Mouse (Mus musculus) erythroid progenitor cell, adult 5-6 weeks (primary cell): Measurements from ENCODE around the gene Dpagt1. TPM values are rescaled to one million over a fixed set of nuclear protein-coding genes. Genes with fewer than 3 reads are reported as not detected.
A peak's percentile ranks its signal among the peaks of the same experiment; 100 is the strongest.
"Not testable (repeated sequence)": the region's sequence is repeated elsewhere in the genome, so short reads cannot be mapped to it uniquely, and the experiment has no call there.

Experiments
- ATAC-seq: replicated peaks from 2 replicates; pipeline ENCODE4 v1.8.0; 2016; ENCODE audit warnings: moderate number of reproducible peaks, mild to moderate bottlenecking, moderate TSS enrichment, inconsistent platforms; ENCODE audit not compliant: poor library complexity, low FRiP score, severe bottlenecking
- total RNA-seq, 2 experiments: library from RNA; stranded (forward) in 1 of 2; stranded (reverse) in 1 of 2; fragments of 150-400 nt in 1 of 2; fragments of 186-747, 209-891 nt in 1 of 2; gene quantifications; 2 replicates each; pipeline versions ENCODE4 v1.2.3 to v1.2.4; 2015 to 2017; ENCODE audit warnings: low replicate concordance in 2 of 2

The Dpagt1 gene
- total RNA-seq, 2 experiments from 2014 or later: 5.4 to 7.8 TPM

DNA sequence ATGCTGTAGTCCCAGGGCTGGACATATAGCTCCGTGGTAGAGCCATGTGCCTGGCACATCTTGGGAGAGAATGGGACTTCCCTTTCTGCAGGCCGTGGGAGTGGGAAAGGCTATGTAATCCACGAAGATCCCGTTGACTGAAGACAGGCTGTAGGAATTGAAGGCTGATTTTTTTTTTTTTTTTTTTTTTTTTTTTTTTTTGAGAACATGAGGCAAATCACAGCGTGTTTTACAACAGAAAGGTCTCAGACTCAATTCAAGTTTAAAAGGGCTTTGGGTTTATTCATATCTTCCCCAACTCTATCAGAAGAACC, 10.2 kb downstream of the Dpagt1 start:
- peak; percentile 20 for ATAC-seq

DNA sequence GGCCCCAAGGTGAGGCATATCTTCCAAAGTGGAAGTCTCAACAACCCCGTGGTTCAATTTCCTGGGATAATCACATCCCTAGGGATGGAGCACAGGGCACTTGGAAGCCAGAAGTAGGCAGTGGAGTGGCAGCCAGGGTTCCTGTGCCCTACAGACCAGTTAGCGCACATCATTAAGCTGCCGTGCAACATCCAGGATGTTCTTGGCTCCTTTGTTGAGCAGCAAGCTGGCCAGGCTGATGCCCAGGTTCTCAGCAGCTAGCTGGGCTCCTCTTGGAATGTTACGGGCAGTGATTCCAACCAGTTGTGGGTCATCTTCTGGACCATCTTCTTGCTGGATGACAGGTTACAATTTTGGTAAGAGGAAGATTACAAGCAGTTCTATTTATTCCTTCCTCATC, 10.7 kb downstream of the Dpagt1 start:
- ATAC-seq: peak; percentile 6

DNA sequence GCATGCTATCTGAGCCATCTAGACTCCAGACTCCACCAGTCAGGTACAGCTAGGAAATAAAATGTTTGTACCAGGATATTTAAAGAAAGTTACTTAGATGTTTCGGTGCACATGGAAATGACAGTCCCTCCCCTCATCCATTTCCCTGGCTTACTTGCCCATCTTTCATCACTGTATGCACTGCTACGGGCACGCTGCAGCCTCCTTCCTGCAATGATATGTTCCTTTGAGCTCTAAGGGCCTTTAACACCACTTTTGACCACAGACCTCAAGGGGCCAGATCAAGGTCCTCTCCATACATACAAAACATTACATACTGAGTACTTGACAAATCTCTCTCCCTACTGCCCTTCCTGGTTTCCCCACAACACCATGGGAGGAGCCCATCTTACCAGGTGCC, 11.1 kb downstream of the Dpagt1 start:
- ATAC-seq: peak; percentile 6

DNA sequence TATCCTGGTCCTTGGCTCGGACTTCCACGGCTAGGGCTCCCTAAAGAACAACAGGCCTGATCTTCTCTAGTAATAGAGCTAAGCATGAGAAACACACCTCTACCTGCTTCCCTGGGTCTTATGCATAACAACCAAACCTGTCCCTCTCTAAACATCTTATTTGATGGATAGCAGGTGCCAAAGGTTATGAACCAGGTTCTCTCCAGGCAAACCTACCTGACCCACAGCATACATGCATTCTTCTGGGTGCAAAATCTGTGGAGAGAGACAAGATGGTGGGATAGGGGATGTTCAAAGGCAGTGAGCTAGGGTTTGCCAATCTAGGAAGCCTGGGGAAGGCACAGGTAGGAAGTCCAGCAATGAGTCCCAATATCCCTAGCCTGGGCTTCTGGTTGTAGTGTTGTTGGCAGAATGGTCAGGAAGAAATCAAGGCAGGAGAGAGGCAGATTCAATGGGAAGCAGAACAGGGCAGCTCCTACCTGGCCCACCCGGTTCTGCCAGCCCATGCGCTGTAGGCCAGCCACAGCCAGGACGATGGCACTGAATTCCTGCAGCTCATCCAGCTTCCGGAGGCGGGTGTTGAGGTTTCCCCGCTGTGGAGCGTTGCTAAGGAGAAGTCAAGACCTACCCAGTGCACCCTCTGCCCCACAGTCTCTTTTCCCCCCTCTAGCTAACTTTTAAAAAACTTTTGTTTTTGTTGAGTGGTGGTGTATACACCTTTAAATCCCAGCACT, 11.8 kb downstream of the Dpagt1 start:
- ATAC-seq: no peak

DNA sequence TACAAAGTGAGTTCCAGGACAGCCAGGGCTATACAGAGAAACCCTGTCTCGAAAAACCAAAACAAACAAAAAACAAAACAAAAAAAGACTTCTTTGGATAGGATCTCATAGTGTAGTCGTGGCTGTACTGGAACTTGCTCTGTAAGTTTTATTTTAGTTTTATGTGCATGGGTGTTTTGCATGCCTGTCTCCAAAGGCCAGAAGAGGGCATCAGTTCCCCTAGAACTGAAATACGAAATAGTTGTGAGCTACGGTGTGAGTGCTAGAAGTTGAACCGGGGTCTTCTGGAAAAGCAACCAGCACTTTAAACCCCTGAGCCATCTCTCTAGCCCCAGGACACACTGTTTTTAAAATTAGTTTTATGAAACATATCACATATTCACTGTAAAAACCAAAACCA, 12.8 kb downstream of the Dpagt1 start:
- no peak for ATAC-seq

DNA sequence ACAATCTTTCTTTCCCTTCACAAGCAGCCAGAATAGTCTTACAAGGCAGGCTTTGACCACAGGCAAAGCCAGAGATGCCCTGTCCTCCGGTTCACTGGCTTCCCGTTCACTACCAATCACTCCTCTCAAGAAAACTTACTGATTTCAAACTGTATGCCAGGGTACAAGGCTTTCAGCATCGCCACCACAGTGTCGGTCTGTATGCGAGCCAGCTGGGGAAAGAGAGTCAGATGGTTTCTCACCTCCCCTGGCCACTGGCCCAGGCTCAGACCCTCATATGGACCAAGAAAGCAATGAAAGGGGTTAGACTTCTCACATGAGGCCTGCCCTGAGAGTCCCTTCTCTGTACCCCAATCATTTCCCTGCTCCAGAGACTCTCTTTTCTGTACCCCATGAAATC, 15.7 kb downstream of the Dpagt1 start:
- ATAC-seq: no peak

DNA sequence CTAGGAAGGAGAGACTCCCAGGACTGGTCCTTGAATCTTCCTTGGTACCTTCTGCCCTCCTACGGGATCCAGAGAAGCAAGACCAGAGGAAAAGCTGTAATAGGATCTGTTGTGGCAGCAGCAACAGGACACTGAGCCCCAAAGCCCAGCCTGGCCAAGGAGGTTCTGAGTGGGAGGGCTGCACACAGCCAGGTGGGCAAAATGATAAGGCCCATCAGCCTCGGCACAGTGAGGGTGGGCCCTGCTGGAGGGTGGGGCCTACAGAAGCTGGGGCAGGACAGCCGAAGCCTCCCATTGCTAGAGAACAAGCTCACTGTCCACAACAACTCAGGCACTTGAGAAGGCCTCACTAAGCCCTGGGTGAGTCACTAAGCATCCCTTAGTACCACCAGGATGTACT, 16.4 kb downstream of the Dpagt1 start:
- peak; percentile 71 for ATAC-seq

DNA sequence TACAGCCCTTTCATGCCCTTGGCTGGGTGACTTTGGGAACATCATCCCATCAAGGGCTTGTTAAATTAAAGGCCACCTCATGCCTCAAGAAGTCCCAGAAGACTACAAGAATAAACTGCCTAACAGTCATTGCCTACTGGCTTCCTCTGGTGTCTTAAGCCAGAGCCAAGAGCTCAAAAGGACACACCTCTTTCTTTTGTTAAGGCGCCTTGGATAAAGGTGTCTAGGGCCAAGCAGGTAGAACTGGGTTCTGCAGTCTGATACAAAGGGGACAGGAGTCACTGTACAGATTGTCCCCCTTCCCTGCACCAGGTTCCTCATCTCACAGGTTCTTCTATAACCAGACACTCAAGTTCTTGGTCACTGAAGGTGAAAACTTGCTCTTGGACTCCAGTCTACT, 16.8 kb downstream of the Dpagt1 start:
- ATAC-seq: peak; percentile 3; the same call in 1 of the 2 replicates

DNA sequence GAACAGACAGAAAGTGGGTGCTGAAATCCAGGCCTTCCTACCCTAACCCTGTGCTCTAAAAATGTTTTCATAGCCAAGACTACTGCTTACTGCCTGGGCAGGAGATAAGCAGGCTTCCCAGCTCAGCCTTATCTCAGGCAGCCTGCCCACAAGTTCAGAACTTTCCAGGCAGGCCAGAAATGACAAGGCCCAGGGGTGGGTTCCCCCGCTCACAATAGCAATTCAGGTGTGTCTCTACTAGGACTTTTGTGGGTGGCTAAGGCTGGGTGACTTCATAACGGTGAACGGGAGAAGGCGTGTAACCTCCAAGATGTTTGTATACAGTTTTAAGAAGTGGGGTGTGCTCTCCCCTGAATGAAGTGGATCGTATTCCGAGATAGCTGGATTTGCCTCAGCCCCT, 17.5 kb downstream of the Dpagt1 start:
- peak; percentile 64 for ATAC-seq

DNA sequence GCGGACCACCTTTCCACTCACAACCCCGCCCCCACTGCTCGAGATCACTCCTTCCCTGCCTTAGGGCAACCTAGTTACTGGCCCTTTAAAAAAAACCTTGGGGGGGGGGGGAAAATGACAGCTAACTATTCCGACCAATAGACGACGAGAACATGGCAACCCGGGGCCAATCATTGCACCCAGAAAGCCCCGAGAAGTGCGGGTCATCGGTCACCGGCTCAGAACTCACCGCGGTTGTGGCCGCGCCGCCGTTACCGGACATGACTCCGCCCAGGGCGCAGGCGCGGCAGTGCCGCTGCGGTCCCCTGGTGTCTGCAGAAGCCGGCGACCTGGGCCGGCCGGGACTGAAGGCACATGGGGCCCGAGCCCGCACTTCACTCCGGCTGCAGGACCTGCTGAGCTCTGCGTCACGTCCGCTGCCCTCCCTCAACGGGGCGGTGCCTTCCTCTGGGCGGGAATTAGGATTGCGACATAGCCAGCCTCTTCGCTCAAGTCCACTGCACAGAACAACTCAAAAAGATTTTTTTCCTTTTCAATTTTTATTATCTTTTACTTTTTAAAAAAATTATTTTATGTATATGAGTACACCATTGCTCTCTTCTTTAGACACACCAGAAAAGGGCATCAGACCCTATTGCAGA, 18.1 kb downstream of the Dpagt1 start, which contains the start of gene Hmbs:
Hmbs (minus strand) TSS at position 448 of the 641 bp plus-strand sequence.
- peak; percentile 67 for ATAC-seq

DNA sequence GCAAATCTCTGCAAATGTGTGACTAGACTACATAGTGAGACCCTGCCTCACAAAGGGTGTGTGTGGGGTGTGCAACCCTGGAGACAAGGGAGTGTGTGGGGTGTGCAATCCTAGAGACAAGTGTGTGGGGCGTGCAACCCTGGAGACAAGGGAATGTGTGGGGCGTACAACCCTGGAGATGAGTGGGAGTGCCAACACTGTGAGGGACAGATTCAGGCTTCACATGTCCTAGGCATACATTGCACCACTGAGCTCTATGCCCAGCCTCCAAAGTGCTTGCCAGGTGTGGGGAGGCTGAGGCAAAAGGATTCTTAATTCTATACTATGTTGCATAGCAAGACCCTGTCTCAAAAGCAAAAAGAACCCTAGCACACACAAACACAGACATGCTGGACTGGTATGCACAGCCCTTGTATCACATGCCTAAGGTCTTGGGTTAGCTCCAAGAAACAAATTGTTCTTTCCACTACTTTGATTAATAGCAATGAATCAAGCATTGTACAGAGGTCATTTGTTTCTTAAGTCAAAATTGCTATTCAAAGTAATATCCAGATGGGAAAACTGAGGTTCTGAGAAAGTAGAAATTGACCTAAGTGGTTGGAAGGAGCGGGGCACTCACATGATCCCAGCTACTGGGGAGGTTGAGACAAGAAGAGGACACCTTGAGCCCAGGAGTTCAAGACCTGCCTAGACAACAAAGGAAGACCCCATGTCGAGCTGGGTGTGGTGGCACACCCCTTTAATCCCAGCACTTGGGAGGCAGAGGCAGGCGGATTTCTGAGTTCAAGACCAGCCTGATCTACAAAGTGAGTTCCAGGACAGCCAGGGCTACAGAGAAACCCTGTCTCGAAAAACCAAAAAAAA, 20.0 kb downstream of the Dpagt1 start:
- ATAC-seq: no peak

DNA sequence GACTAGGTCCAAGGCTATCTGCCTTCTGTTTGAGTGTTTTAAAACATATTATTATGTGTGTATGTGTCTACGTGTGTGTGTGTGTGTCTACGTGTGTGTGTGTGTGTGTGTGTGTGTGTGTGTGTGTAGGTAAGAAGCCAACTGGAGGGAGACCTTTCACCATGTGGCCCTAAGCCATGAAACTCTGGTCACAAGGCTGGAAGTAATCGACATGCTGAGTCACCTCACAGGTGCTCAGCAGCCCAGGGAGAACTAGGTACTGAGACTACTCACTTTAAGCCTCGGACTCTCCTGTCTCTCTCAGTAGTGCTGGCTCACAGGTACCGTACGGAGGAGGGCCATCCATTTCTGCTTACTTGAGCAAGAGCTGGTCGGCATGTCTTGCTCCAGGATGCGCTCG, 21.3 kb downstream of the Dpagt1 start:
- no peak for ATAC-seq

DNA sequence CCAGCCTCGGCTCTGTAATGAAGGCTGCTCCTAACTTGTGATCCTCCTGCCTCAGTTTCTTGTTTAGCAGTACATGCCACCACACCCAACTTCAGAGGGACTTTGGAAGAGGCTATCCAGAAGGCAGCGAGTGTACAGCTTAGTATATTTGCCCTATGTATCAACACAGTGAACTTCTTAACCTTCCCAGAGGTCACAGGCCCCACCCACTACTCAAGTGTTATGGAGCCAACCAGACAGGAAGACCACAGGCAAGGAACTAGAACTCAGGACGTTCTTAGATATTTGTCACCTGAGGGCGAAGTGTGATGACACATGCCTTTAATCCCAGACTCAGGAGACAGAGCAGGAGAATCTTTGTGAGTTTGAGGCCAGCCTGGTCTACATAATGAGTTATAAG, 21.8 kb downstream of the Dpagt1 start:
- ATAC-seq: no peak

DNA sequence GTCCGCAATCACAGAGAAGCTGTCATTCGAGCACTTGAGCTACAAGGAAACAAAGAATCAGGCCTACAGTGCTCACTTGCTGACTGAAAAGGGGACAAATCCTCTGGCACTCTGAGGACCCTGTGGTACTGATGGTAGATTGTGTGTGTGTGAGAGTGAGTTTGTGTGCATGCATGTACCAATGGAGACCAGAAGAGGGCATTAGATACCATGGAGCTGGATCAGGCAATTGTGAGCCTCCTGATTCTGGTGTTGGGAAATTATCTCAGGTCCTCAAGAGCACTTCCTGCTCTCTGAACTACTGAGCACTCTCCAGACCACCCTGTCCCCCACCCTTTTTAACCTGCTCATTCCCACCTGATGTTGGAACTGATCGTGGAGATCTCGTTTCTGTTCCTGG, 22.7 kb downstream of the Dpagt1 start:
- no peak for ATAC-seq

DNA sequence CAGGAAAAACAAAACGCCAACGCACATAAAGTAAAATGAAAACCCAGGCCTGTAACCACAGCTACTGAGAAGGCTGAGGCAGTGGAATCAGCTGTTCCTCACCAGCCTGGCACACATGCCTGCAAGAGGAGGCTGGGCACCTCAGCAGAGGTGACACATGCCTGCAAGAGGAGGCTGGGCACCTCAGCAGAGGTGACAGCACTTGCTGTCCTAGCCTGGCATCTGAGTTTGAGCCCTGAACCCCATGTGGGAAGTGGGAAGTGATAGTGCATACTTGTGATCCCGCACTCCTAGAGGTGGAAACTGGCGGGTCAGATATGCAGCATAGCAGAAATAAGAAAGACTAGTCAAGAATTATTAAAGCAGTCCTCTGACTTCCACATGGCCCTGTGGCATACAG, 25.6 kb downstream of the Dpagt1 start:
- no peak for ATAC-seq

DNA sequence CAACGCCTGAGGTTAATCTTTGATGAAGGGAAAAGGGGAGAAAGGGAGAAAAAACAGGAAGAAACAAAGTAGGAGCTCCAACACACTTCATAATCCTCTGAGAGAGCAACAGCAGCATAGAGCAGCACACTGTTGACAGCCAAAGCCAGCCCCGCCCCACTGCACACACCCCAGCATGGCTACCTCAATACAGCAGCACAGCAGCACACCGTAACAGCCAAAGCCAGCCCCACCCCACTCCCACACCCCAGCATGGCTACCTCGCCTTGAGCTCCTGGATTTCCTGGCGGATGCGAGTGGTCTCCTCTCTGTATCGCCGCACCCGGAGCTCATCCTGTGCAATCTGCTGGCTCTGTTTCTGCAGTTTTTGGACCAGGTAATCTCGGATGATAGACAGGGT, 26.5 kb downstream of the Dpagt1 start:
- ATAC-seq: peak; percentile 59

DNA sequence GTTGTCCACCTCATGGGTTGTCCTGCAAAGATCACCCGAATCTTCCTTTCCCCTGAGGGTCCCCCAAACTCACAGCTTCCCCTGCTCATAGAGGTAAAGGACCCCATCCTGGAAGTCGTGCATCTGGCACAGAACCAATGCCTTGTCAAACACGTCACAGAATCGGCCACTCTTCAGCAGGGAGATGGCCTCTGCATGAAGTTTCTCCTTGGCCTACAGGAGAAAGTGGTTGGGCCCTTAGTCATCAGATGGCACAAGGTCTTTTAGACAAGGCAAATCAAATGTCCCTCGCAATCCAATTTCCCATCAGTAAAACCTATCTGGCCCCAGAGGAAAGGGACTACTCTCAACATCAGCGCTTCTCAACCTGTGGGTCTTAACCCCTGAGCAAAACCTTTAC, 27.3 kb downstream of the Dpagt1 start:
- no peak for ATAC-seq

DNA sequence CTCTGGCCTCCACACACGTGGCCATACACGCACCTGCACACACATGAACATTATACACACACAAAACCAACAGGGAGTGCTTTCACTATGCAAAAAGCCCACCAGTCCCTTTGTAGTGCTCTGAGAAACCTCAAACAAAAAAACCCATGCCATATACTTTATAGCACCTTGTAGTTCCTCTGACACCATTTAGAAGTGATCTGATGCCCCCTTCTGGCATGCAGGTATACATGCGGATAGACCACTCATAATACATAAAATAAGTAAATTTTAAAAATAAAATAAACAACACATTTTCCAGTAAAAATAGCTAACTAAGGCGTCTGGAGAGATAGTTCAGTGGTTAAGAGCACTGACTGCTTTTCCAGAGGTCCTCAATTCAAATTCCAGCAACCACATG, 31.4 kb downstream of the Dpagt1 start:
- ATAC-seq: peak; percentile 60

DNA sequence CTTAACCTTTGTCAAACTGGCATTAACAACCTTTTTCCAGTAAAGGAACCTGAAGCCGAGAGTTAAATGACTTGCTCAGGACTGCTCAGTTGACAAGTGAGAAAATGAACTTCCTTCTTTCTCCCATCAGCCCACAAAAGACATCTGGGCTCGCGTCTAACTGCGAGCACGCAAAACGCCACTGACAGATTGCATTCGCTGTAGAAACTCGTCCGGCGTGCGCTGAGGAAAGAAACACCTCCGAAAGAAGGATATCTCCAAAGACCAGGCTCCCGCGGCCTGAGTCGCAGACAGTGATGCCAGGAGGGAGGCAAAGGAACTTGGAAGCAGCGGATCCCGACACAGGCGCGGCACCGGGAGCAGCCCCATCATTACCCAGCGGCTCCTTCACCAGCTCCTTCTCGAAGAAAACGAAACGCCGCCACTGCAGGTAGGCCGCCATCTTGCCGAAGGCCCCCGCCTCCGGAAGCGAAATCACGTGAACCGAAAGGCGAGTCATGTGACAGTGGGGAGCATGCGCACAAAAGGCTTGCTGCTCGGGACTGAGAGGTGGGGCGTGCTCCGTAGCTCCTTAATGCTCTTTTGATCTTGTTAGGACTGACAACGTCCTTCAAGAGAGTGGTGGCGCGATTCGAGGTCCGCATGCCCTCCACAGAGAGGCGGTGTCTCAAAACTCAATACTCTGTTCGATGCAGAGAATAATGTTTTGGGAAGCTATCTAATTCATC, 35.5 kb downstream of the Dpagt1 start, which contains the start of gene Vps11:
Vps11 (minus strand) TSS at position 481 of the 728 bp plus-strand sequence.
- ATAC-seq: peak; percentile 94

DNA sequence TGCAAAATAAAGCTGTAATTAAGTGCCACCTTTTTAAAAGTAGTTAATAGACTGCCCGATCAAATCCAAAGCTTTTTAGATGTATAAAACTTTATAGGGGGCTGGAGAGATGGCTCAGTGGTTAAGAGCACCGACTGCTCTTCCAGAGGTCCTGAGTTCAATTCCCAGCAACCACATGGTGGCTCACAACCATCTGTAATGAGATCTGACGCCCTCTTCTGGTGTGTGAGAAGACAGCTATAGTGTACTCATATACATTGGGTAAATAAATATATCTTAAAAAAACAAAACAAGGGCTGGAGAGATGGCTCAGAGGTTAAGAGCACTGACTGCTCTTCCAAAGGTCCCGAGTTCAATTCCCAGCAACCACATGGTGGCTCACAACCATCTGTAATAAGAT, 36.1 kb downstream of the Dpagt1 start:
- ATAC-seq: not testable (repeated sequence)
